Comparison of ENCODE assay signal across 9 mouse cellular contexts in the genomic region with DNA sequence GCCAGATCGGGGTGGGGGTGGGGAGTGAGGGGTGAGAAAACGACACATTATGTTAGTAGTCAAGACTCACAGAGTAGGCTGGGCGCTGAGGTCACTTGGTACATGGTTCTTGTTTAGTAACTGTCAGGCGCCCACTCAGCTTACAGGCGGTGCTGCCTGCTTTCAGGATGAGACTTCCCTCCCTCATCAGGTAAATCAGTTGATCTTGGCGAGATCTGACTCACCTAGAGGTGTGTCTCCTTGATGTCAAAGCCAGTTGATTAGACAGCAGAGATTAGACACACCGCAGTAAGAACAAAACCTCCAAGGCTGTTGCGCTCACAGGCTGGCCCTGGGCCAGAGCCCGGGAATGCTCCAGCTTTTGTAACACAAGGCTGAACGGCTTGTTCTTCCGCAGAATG. TPM values are rescaled to one million over a fixed set of nuclear protein-coding genes. Genes with fewer than 3 reads are reported as not detected.
DNase-seq lines count a peak whose midpoint lies in the region; ATAC-seq lines count a peak whose summit lies in the region.
"Had no signal": no experiment of that assay in that cellular context is flagged by ENCODE, and none has a peak within 500 bp of the region (broad histone marks: within the 10 kb centered on the region; RNA-seq: fewer than 3 reads in every experiment).

No protein-coding gene starts in this region.

- intact Hi-C loops in heart, postnatal 10 days (cut with DNase I): no loop called here

- no peak overlapping the region for H3K4me2 ChIP-seq in forebrain, embryonic 12.5 days
- peak overlapping the region; percentile 16; the same call in 1 of the 2 replicates for H3K4me2 ChIP-seq in stomach, embryonic 15.5 days

- no peaks in the 10 kb centered on the region for H3K27me3 ChIP-seq in forebrain, embryonic 12.5 days
- no peaks in the 10 kb centered on the region for H3K27me3 ChIP-seq in stomach, embryonic 15.5 days (replicated peaks)
- H3K27me3 ChIP-seq: CH12.LX had no signal

- no peaks in the 10 kb centered on the region for H3K36me3 ChIP-seq in forebrain, embryonic 12.5 days (replicated peaks)
- no peaks in the 10 kb centered on the region for H3K36me3 ChIP-seq in stomach, embryonic 15.5 days

- no peaks in the 10 kb centered on the region for H3K9me3 ChIP-seq in forebrain, embryonic 12.5 days
- no peaks in the 10 kb centered on the region for H3K9me3 ChIP-seq in stomach, embryonic 15.5 days

- H3K27ac ChIP-seq in forebrain, embryonic 12.5 days: no peak overlapping the region
- H3K27ac ChIP-seq in stomach, embryonic 15.5 days: no peak overlapping the region

- no peak for DNase-seq in frontal cortex, postnatal 10 days (ENCODE audit: low spot score in 2 of 2)
- DNase-seq in Muller cell, postnatal 12 days (ENCODE audit: inconsistent ontology term): peak; percentile 79
- DNase-seq in heart, postnatal 10 days: peak; percentile 72 to 75
- DNase-seq in layer of hippocampus, postnatal 14 days (ENCODE audit: low spot score in 2 of 2): peak; percentile 44 to 54
- DNase-seq in B cell, adult 2 months: no peak

- H3K4me1 ChIP-seq in forebrain, embryonic 12.5 days: peaks cover 7% of the 10 kb centered on the region
- H3K4me1 ChIP-seq in stomach, embryonic 15.5 days: no peaks in the 10 kb centered on the region

- H3K4me3 ChIP-seq in forebrain, embryonic 12.5 days (replicated peaks): no peak overlapping the region
- H3K4me3 ChIP-seq in stomach, embryonic 15.5 days (replicated peaks): no peak overlapping the region

- no peak overlapping the region for H3K9ac ChIP-seq in forebrain, embryonic 12.5 days
- H3K9ac ChIP-seq in stomach, embryonic 15.5 days: no peak overlapping the region

- 50% methylated on average over 11 of the region's 11 CpGs for WGBS in forebrain, embryonic 12.5 days
- 35% methylated on average over 11 of the region's 11 CpGs for WGBS in stomach, embryonic 15.5 days

- peak; percentile 26 for ATAC-seq in frontal cortex, adult (ENCODE audit: low TSS enrichment)
- ATAC-seq in forebrain, embryonic 12.5 days (ENCODE audit: low FRiP score): peak; percentile 39; the same call in 1 of the 2 replicates
- ATAC-seq in stomach, embryonic 15.5 days (ENCODE audit: insufficient read depth, low FRiP score, low read depth): peak; percentile 63

RNA-seq across cellular contexts. Expression of gene Ifrd1, which starts 4.5 kb away (rescaled TPM):
- polyA plus RNA-seq in forebrain, embryonic 12.5 days (2016; fragmentation: Nextera tagmentation; extraction: Ambion mirVana): 195 and 196 TPM in 2 replicates
- 100 to 1,000 TPM; 110 to 126 TPM for total RNA-seq in heart, postnatal 10 days (2021)
- total RNA-seq in layer of hippocampus, postnatal 14 days (2021): 10 to 100 TPM; 85.2 to 96.9 TPM
- 90.1 and 107 TPM in 2 replicates for polyA plus RNA-seq in stomach, embryonic 15.5 days (2015; fragmentation: Nextera tagmentation; extraction: Ambion mirVana)

RNA-seq across cellular contexts. Expression of gene Lsmem1, which starts 44.5 kb away (rescaled TPM):
- polyA plus RNA-seq in forebrain, embryonic 12.5 days (2016; fragmentation: Nextera tagmentation; extraction: Ambion mirVana): 0.20 TPM in 1 of 2 replicates, not detected in the other
- 10 to 100 TPM; 23.1 to 35.6 TPM for total RNA-seq in heart, postnatal 10 days (2021)
- under 1 TPM; 0.25 to 0.86 TPM for total RNA-seq in layer of hippocampus, postnatal 14 days (2021)
- polyA plus RNA-seq in stomach, embryonic 15.5 days (2015; fragmentation: Nextera tagmentation; extraction: Ambion mirVana): 0.13 and 0.18 TPM in 2 replicates
- total RNA-seq: CH12.LX had no signal

Comparison
In these comparisons a context has a peak if more than half of its experiments do, and no peak if none do; other contexts are left out.
1. DNase-seq: peak in Muller cell, postnatal 12 days (single experiment), heart, postnatal 10 days (2 of 2) and layer of hippocampus, postnatal 14 days (2 of 2); none in frontal cortex, postnatal 10 days (0 of 2) and B cell, adult 2 months (0 of 2).
2. RNA of gene Lsmem1, which starts 44.5 kb away (total RNA-seq): 23.1 to 35.6 TPM in heart, postnatal 10 days; 0.25 to 0.86 TPM in layer of hippocampus, postnatal 14 days; every median in the first group is over 10 times any median in the second.
3. Peak in every context shown above with its lines, with median percentiles within 50 percentile points of each other: ATAC-seq.